Mouse (Mus musculus) adrenal gland, postnatal 36 days (tissue): ENCODE data around the gene Ak8. TPM values are rescaled to one million over a fixed set of nuclear protein-coding genes. Genes with fewer than 3 reads are reported as not detected.

ENCODE experiments used
- DNase-seq, 2 experiments: peaks; one replicate each; pipeline ENCODE4 v3.0.0; 2021; ENCODE audit warnings: mixed read lengths in 1 of 2
- total RNA-seq, 2 experiments: library from RNA; stranded (reverse); gene quantifications; 2 replicates each; pipeline ENCODE4 v1.2.3; 2021

Ak8 gene
- total RNA-seq, 2 experiments from 2014 or later: 0.63 to 0.82 TPM

- DNase-seq: no peak
These were observed 96.3 kb downstream of the Ak8 start for GRCm38 (mm10) chr2:28796298-28796697.

- DNase-seq: no peak
These were observed 97.6 kb downstream of the Ak8 start for GRCm38 (mm10) chr2:28797490-28798106.

DNA sequence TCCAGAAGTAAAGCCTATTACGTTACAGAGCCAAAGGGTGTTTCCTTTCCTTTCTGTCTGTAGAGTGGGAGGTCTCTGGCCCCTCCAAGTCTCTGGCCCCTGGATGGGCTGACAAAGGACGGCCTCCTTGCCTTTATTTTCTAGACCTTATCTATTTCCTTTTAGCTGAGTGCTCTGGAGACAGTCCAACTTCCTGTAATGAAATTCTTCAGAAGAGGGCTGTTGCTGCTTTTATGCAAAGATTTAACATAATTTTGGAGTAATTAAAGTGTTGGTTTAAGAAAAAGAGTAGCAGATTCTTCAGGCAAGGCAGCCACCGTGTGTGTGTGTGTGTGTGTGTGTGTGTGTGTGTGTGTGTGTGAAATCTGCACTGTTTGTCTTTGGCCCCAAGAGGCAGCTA, 98.4 kb downstream of the Ak8 start:
- DNase-seq: no peak

GRCm38 (mm10) chr2:28799575-28799974, 99.6 kb downstream of the Ak8 start:
- no peak for DNase-seq

DNA sequence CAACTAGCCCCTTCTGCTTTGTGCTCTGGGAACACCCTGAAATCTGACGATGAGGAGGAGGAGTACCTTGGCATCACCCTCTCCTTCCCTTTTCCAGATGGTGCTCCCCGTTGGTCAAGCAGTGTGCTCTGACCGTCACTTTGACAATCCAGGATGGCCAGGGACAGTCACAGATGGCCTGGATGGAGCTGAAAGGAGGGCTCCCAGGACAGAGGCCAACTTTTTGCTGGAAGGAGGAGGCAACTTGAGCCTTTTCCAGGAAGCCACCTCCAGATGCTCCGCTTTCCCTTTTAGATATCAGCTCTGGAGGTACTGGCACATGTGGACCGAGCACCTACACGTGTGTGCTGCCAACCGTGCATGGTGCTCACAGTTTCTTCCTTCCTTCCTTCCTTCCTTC, 103.4 kb downstream of the Ak8 start:
- no peak for DNase-seq

- DNase-seq: no peak
These were observed 108.9 kb downstream of the Ak8 start for GRCm38 (mm10) chr2:28808841-28809240.

DNA sequence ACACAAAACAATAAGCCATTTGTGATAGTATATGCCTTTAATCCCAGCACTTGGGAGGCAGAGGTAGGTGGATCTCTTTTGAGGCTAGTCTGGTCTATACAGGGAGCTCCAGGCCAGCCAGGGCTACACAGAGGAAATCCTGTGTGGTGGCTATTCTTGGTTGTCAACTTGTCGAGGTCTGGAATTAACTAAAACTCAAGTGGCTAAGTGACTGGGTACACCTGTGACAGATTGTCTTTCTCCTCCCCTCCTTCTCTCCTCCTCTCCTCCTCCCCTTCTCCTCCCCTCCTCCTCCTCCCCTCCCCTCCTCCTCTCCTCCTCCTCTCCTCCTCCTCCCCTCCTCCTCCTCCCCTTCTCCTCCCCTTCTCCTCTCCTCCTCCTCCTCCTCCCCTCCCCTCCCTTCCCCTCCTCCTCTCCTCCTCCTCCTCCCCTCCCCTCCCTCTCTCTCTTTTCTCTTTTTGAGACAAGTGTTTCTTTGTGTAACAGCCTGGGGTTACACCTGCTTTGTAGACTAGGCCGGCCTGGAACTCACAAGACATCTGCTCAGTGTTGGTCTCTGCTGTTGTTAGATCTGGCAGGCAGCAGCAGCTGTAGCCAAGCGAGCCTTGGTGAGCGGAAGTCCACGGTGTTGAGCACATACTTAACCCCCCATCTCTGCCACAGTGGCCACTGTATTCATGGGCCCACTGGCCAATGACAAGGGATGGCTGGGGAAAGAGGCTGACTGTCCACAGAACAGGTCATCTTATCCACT, 110.5 kb downstream of the Ak8 start:
- no peak for DNase-seq

DNA sequence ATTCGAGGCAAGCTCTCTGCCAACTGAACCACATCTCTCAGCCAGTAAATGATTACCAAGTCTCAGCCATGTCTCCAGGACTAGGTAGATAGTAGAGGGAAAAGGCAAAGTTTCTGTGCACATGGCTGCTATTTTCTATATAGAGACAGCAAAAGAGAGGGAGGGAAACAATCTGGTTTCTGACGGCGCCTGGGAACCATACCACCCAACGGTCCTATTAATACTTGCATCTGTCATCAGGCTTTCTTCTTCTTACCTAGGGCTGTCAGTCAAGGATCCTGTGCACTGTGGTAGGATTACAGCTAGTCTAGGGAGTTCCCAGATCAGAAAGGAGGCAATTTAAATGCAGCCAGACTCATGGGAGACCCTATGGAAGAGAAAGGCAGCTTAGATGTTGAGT, 118.9 kb downstream of the Ak8 start:
- no peak for DNase-seq

GRCm38 (mm10) chr2:28829265-28829664, 129.3 kb downstream of the Ak8 start:
- DNase-seq: no peak

GRCm38 (mm10) chr2:28836181-28836940, 136.4 kb downstream of the Ak8 start:
- no peak for DNase-seq

DNA sequence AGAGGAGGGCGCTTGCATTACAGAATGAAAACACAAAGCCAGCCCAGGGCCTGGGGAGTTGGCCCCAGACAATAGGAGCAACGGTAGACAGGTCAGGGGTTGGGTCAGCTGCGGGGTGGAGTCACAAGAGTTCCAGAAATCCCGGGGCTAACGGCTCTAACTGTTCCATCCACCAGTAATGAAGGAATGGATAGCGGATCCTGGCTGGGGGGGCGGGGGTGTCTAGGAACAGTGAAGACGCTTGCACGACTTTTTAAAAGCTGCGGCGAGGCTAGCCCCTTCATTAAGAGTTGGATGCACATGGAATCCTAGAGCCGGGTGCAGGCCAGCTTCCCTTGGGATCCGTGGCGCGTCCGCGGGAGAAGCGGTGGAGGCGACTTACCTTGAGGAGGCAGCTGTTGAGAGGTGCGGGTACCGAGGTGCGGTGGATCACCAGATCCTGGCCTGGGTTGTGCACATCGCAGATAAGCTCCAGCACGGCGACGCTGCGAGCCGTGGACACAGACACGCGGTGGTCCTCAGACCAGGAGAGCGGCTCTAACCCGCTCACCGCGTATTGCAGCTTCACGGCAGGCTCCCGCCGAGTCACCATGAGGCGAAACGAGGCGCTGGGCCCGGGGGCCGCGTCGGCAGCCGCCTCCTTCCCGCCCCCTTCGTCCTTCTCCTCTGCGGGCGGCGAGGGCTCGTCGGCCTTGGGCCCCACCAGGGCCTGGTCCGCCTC, 139.7 kb downstream of the Ak8 start:
- DNase-seq: peak in 1 of 2 experiments; percentile 8

DNA sequence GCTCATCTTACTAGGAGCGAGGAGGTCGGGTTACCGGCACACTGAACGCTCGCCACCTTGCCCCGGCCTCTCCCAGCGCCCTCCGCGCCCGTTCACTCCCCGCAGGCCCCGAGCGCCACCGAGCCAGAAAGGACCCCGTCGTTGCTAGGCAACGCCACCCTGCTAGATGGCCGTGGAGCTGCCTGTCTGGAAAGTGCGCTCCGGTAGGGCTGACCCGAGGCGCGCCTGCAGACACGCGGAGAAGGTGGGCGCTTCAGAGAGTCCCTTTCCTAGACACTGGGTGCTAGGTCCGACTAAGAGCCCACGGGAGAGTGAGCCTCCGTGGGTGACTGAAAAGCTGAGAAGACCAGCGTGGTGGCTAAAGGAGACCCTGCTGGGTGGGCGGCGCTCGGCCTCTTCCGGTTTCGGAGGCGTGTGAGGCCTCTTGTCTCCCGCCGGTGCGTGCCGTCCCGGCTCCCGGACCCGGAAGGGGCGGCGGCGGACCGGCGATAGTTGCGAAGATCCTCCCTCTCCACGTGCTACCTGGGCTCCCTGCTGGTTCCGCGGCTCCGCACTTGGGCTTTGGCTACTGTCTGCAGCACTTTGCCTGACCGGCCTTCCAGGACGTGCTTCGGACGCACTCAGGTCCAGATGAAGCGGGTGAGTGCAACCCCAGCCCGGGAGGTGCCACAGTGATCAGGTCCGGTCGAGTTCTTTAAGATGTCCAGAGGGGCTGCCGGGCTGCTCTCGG, 140.4 kb downstream of the Ak8 start, which contains the start of the genes Gtf3c4 and Ddx31:
Gene Gtf3c4 (minus strand): TSS at position 139 of the 730 bp plus-strand sequence.
Gene Ddx31 (plus strand): TSS at position 185 of the 730 bp plus-strand sequence.
- DNase-seq: peak; percentile 95 to 96

DNA sequence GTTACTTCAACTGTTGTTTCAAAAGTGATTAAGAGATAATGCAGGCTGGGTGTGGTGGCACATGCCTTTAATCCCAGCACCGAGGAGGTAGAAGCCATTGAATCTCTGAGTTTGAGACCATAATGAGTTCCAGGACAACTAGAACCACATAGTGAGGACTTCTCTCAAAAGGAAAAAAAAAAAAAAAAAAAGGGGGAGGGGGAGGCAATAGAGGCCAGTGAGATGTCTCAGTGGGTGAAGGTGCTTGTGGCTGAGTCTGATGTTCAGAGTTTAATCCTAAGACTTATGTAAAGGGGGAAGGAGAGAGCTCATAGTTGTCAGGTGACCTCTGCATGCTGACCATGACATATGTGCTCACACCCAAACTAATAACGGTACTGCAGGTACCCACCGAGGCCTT, 142.1 kb downstream of the Ak8 start:
- no peak for DNase-seq

- DNase-seq: no peak
These were observed 148.9 kb downstream of the Ak8 start for GRCm38 (mm10) chr2:28848879-28849278.

DNA sequence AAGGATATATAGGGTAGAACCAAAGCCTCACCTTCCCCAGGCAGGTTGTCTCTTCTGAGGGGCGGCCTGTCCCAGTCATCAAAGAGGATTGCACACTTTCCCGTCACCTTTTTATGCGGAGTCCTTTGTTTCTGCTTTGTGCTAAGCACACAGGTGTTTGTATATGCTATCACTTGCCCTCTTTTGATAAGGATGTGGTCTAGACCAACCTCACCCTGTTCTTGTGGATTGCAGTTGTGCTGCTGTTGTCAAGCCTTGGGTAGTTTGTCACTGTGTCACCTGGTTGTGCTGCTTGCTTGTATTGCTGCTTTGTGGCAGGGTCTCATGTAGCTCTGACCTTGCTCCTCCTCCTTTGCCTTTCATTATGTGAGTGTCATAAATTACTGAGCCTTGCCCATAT, 152.6 kb downstream of the Ak8 start:
- no peak for DNase-seq

GRCm38 (mm10) chr2:28855773-28856172, 155.8 kb downstream of the Ak8 start:
- DNase-seq: no peak

GRCm38 (mm10) chr2:28859303-28859702, 159.3 kb downstream of the Ak8 start:
- no peak for DNase-seq

GRCm38 (mm10) chr2:28860678-28861423, 160.9 kb downstream of the Ak8 start:
- DNase-seq: no peak
